Mouse (Mus musculus) stomach, embryonic 14.5 days (tissue): ENCODE results near the gene Pdcd2. TPM values are rescaled to one million over a fixed set of nuclear protein-coding genes. Genes with fewer than 3 reads are reported as not detected.

Experiments
- ATAC-seq: fragments of 200-750 bp; cut with Nextera tagmentation; 2 replicates; pipeline ENCODE4 v1.8.0; 2017; ENCODE audit warnings: low read depth, moderate TSS enrichment; ENCODE audit not compliant: insufficient number of reproducible peaks, insufficient read depth, low FRiP score
- H3K27ac ChIP-seq: fragments of 300-500 bp; sonication (generic); 2 replicates; pipeline ENCODE4 v1.5.1; 2014; ENCODE audit warnings: mild to moderate bottlenecking, low read length, moderate library complexity, mixed read lengths
- H3K27me3 ChIP-seq: fragments of 300-500 bp; sonication (generic); 2 replicates; pipeline ENCODE4 v1.6.1; 2014; ENCODE audit warnings: low read length, control low read depth, mixed read lengths; ENCODE audit not compliant: control insufficient read depth, insufficient read depth
- H3K36me3 ChIP-seq: fragments of 300-500 bp; sonication (generic); 2 replicates; pipeline ENCODE4 v1.6.1; 2014; ENCODE audit warnings: mild to moderate bottlenecking, control low read depth, low read length, moderate library complexity, mixed read lengths; ENCODE audit not compliant: control insufficient read depth, insufficient read depth
- H3K4me1 ChIP-seq: fragments of 300-500 bp; sonication (generic); 2 replicates; pipeline ENCODE4 v1.6.1; 2014; ENCODE audit warnings: low read length, control low read depth, mixed read lengths; ENCODE audit not compliant: control insufficient read depth, insufficient read depth
- H3K4me2 ChIP-seq: fragments of 300-500 bp; sonication (generic); replicated peaks from 2 replicates; pipeline ENCODE4 v1.6.1; 2014; ENCODE audit warnings: low read depth, low read length, control low read depth
- H3K4me3 ChIP-seq: fragments of 300-500 bp; sonication (generic); 2 replicates; pipeline ENCODE4 v1.5.1; 2014; ENCODE audit warnings: low read depth, low read length, control low read depth
- H3K9ac ChIP-seq: fragments of 300-500 bp; sonication (generic); replicated peaks from 2 replicates; pipeline ENCODE4 v1.6.1; 2014; ENCODE audit warnings: low read depth, mild to moderate bottlenecking, control low read depth, low read length, moderate library complexity, mixed read lengths
- H3K9me3 ChIP-seq: fragments of 300-500 bp; sonication (generic); 2 replicates; pipeline ENCODE4 v1.6.1; 2016; ENCODE audit warnings: low read depth, low read length, control low read depth; ENCODE audit not compliant: control insufficient read depth
- WGBS: fragments of 180-500 bp; shearing (Covaris S2); extraction: QIAGEN DNeasy Blood & Tissue Kit; methylation state at CpG from one replicate; pipeline ENCODE4 v1.1.7; 2014; 5-methylcytosine and 5-hydroxymethylcytosine counted together
- polyA plus RNA-seq: library from polyadenylated mRNA; unstranded; fragments of >200 nt; fragmentation: Nextera tagmentation; extraction: Ambion mirVana; gene quantifications from 2 replicates; pipeline ENCODE4 v1.2.1, GENCODE M21; 2014

Pdcd2 gene
- polyA plus RNA-seq, 1 experiment from 2014 or later: 38.9 TPM

- H3K9me3 ChIP-seq: no peaks in the 10 kb centered on the region
- no peaks in the 10 kb centered on the region for H3K4me1 ChIP-seq
- no peak overlapping the region for H3K9ac ChIP-seq
- H3K4me2 ChIP-seq: no peak overlapping the region
- 91% methylated on average over 4 of the region's 4 CpGs for WGBS
- H3K4me3 ChIP-seq: no peak overlapping the region
- H3K27me3 ChIP-seq: no peaks in the 10 kb centered on the region
- no peak for ATAC-seq
- H3K36me3 ChIP-seq: peaks cover 59% of the 10 kb centered on the region
- H3K27ac ChIP-seq: no peak overlapping the region
These were observed 54.4 kb downstream of the Pdcd2 start for GRCm38 (mm10) chr17:15472671-15473070.

Other genes with a start within 250 kb of the Pdcd2 start
- gene Dll1, start 150.4 kb downstream of the Pdcd2 start, polyA plus RNA-seq: 12.9 and 13.5 TPM in 2 replicates
- gene Fam120b, start 131.1 kb downstream of the Pdcd2 start, polyA plus RNA-seq: 30.3 and 30.7 TPM in 2 replicates
- gene Psmb1, start 27.6 kb downstream of the Pdcd2 start, polyA plus RNA-seq: 254 and 268 TPM in 2 replicates
- gene Tbp, start 27.4 kb downstream of the Pdcd2 start, polyA plus RNA-seq: 57.5 and 60.8 TPM in 2 replicates
- 0.93 and 1.4 TPM in 2 replicates for gene Prdm9, start 37.1 kb upstream of the Pdcd2 start, polyA plus RNA-seq
- gene Chd1, start 177.7 kb upstream of the Pdcd2 start, polyA plus RNA-seq: 35.7 and 39.5 TPM in 2 replicates